Mouse (Mus musculus) gastrocnemius, postnatal 4 days (tissue): ENCODE data around the gene Olfr1282. TPM values are rescaled to one million over a fixed set of nuclear protein-coding genes. Genes with fewer than 3 reads are reported as not detected.
"Not testable (repeated sequence)": the region's sequence is repeated elsewhere in the genome, so short reads cannot be mapped to it uniquely, and the experiment has no call there.

Experiments
- DNase-seq, 2 experiments: peaks; one replicate each; pipeline ENCODE4 v3.0.0; 2021 to 2022; ENCODE audit warnings: low spot score in 2 of 2, mixed read lengths in 2 of 2
- long read RNA-seq, 2 experiments: library from polyadenylated mRNA; stranded (forward); transcript quantifications; one replicate each; pipeline ENCODE4 v2.0.0; 2021
- total RNA-seq, 2 experiments: library from RNA; stranded (reverse); gene quantifications; 2 replicates each; pipeline ENCODE4 v1.2.3; 2021

Olfr1282 gene
- total RNA-seq: not detected
- long read RNA-seq, experiment 1: 0 reads
- long read RNA-seq, experiment 2: 0 reads

DNA sequence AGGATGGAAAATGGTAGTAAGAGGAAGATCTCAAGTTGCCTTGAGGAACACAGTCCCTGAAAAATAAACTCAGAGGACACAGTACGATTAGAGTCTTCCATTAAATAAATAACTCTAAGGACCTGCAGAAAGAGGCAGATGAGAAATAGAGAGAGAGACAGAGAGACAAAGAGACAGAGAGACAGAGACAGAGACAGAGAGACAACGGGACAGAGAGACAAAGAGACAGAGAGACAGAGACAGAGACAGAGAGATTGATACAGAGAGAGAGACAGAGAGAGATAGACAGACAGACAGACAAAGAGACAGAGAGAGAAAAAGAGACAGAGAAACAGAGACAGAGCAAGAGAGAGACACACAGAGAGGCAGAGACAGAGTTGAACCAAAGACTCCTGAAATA is at the start of gene Olfr1282:
TSS of gene Olfr1282 (minus strand) at position 101 of the 400 bp plus-strand sequence.
- no peak for DNase-seq

DNA sequence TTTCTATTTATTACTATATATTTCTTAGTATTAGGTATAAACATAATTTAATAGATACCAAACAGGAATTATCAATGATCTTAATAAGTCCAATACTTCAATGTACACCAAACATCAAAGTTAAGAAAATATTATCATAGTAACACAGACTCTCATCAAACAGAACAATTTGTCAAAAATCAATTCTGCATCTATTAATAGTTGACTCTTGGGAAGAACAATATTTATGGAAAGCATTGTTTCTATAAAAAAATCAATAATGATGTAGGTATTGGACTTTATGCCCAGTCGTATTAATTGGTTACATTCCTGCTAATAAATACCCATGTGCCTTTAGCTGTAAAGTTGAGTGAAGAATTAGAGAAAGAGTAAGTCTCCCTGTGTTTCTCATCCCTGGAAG is 39.3 kb upstream of the Olfr1282 start, which contains the start of gene Olfr1284:
TSS of gene Olfr1284 (plus strand) at position 301 of the 400 bp plus-strand sequence.
- no peak for DNase-seq

- no peak for DNase-seq
Observed at GRCm38 (mm10) chr2:111366490-111366889, 30.6 kb upstream of the Olfr1282 start, which contains the start of gene Olfr1283. Olfr1283 (plus strand) TSS chr2:111366790.

DNA sequence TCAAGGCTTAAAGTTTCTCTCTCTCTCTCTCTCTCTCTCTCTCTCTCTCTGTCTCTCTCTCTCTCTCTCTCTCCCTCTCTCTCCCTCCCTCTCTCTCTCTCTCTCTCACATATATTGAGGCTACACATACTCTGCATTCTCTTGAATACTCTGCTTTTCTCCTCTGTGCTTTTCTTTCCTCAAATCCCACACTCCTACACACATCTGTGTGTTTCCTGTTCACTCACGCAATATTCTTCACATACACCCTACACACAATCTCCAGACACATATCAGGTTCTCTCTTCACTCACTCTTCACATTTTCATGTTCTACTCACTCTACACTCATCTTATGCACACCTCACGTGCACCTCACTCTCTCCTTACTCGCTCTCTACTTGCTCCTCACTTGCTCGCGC is 2.2 kb downstream of the Olfr1282 start:
- not testable (repeated sequence) for DNase-seq

- no peak for DNase-seq
Observed at GRCm38 (mm10) chr2:111326220-111326619, 9.7 kb downstream of the Olfr1282 start, which contains the start of gene Olfr1281. Olfr1281 (plus strand) TSS chr2:111326520.

DNA sequence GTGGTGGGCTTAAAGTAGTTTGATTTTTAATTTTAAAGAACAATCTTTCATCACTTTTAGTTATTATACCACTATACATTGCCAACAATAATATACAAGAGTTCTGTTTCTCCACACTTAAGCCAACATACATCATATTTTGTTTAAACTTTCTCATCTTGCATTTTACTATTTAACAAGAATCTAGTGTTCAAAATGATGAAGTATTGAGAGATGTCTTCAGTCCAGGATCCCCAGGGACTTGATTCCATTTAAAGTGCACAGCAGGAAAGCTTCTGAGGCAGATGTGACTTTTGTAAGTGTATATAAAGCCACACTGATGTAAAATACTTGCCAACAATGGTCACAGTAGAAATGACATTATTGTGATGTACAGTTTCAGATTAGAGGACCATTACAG is 22.2 kb downstream of the Olfr1282 start, which contains the start of gene Olfr1280:
TSS of gene Olfr1280 (plus strand) at position 301 of the 400 bp plus-strand sequence.
- DNase-seq: no peak

DNA sequence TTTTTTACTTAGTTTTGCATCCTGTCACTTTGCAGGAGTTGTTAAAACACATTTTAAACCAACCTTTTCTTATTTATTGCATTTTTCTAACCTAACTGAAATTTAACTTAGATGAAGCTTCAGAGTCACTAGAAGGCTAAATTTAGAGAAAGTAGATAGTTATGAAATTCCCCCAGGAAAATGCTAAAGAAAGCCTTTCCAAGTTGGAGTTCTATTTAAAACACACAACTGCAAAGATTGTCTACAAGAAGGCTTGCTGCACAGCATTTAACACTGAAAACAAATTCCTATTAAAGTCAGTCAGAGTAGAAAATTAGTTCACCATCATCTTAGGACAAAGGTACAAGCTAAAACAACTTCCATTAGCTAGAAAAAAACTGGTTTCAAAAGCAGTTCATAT is 35.5 kb downstream of the Olfr1282 start, which contains the start of gene Olfr1279:
TSS of gene Olfr1279 (plus strand) at position 262 of the 400 bp plus-strand sequence.
- DNase-seq: no peak

- DNase-seq: no peak
Observed at GRCm38 (mm10) chr2:111298541-111298940, 37.3 kb downstream of the Olfr1282 start.

GRCm38 (mm10) chr2:111289836-111290235 is 46.0 kb downstream of the Olfr1282 start, which contains the start of gene Olfr1278:
Olfr1278 (plus strand) TSS chr2:111290136.
- no peak for DNase-seq

Other genes with a start within 250 kb of the Olfr1282 start
- gene Gm13941, start 230.1 kb downstream of the Olfr1282 start, total RNA-seq: not detected
- gene Gm15130, start 183.1 kb downstream of the Olfr1282 start, total RNA-seq: not detected
- not detected for gene 4930430A15Rik, start 106.5 kb downstream of the Olfr1282 start, total RNA-seq
- gene Olfr1275, start 100.8 kb downstream of the Olfr1282 start, total RNA-seq: not detected
- not detected for gene Olfr1276, start 81.6 kb downstream of the Olfr1282 start, total RNA-seq
- not detected for gene Olfr1277, start 62.0 kb downstream of the Olfr1282 start, total RNA-seq
- gene Olfr1278, start 45.9 kb downstream of the Olfr1282 start, total RNA-seq: not detected
- not detected for gene Olfr1279, start 35.4 kb downstream of the Olfr1282 start, total RNA-seq
- not detected for gene Olfr1280, start 22.1 kb downstream of the Olfr1282 start, total RNA-seq
- gene Olfr1281, start 9.6 kb downstream of the Olfr1282 start, total RNA-seq: not detected
- not detected for gene Olfr1283, start 30.7 kb upstream of the Olfr1282 start, total RNA-seq
- not detected for gene Olfr1284, start 39.4 kb upstream of the Olfr1282 start, total RNA-seq
- gene Olfr1286, start 87.0 kb upstream of the Olfr1282 start, total RNA-seq: not detected
- not detected for gene Olfr1287, start 113.1 kb upstream of the Olfr1282 start, total RNA-seq
- gene Olfr1288, start 138.0 kb upstream of the Olfr1282 start, total RNA-seq: not detected
- not detected for gene Olfr1289, start 144.7 kb upstream of the Olfr1282 start, total RNA-seq
- gene Olfr1290, start 157.8 kb upstream of the Olfr1282 start, total RNA-seq: not detected
- gene Olfr1291-ps1, start 161.1 kb upstream of the Olfr1282 start, total RNA-seq: not detected
- not detected for gene Olfr1293-ps, start 189.1 kb upstream of the Olfr1282 start, total RNA-seq
- gene Olfr1294, start 204.2 kb upstream of the Olfr1282 start, total RNA-seq: not detected
- not detected for gene Olfr1295, start 233.6 kb upstream of the Olfr1282 start, total RNA-seq